Mouse (Mus musculus) forebrain, embryonic 10.5 days (tissue): ENCODE measurements around the gene Ap4e1. TPM values are rescaled to one million over a fixed set of nuclear protein-coding genes. Genes with fewer than 3 reads are reported as not detected.
"Not testable (repeated sequence)": the region's sequence is repeated elsewhere in the genome, so short reads cannot be mapped to it uniquely, and the experiment has no call there.

Source experiments
- DNase-seq: peaks from one replicate; pipeline ENCODE4 v3.0.0-alpha.2; 2017; ENCODE audit warnings: low spot score; ENCODE audit errors: extremely low spot score
- H3K27ac ChIP-seq: fragments of 300-500 bp; sonication (generic); 2 replicates; pipeline ENCODE4 v1.5.1; 2016; ENCODE audit warnings: mild to moderate bottlenecking
- H3K27me3 ChIP-seq: fragments of 300-500 bp; sonication (generic); 2 replicates; pipeline ENCODE4 v1.6.1; 2016; ENCODE audit warnings: mild to moderate bottlenecking; ENCODE audit not compliant: poor library complexity, severe bottlenecking
- H3K36me3 ChIP-seq: fragments of 300-500 bp; sonication (generic); replicated peaks from 2 replicates; pipeline ENCODE4 v1.6.1; 2016; ENCODE audit warnings: mild to moderate bottlenecking, moderate library complexity
- H3K4me1 ChIP-seq: fragments of 300-500 bp; sonication (generic); 2 replicates; pipeline ENCODE4 v1.6.1; 2016
- H3K4me3 ChIP-seq: fragments of 300-500 bp; sonication (generic); 2 replicates; pipeline ENCODE4 v1.5.1; 2016; ENCODE audit warnings: mild to moderate bottlenecking, moderate library complexity
- H3K9me3 ChIP-seq: fragments of 300-500 bp; sonication (generic); 2 replicates; pipeline ENCODE4 v1.6.1; 2016; ENCODE audit warnings: mild to moderate bottlenecking, moderate library complexity
- WGBS: fragments of 180-500 bp; shearing (Covaris S2); methylation state at CpG from one replicate; pipeline ENCODE4 v1.1.7; 2016; 5-methylcytosine and 5-hydroxymethylcytosine counted together
- microRNA-seq: library from miRNA; unstranded; fragments of <30 nt; microRNA quantifications from one replicate; pipeline ENCODE4, GENCODE M21; 2017
- polyA plus RNA-seq: library from polyadenylated mRNA; unstranded; fragments of >200 nt; fragmentation: Nextera tagmentation; extraction: Ambion mirVana; gene quantifications from 2 replicates; pipeline ENCODE4 v1.2.1, GENCODE M21; 2016

The Ap4e1 gene
- polyA plus RNA-seq, 1 experiment from 2014 or later = 12.8 TPM

DNA sequence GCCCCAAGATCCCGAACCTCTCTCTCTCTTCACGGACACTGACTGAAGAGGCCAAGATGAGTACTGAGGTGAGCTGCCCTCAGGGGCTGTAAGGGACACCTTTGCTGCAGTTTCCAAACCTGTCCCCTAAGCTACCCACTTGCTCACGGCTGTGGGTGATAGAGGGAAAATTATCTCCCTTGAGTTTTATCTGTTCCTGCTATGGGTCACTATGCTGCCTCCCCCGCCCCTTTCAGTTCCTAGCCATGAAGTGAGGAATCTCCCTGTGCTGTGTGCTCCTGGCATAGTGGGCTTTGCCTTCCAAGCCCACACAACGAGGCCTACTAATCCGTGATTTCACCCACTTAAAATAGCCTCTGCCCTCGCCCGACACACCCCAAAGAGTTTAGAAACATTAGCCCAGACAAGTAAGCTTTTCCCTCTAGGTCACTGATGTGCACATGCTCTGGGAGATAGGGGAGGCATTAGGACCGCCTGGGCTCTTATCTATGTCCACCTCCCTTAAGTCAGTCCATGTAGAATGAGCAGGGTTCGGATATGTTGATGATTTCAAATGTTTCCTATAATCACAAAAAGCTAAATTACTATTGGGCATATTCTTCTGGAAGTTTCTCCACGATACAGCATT, 72.2 kb downstream of the Ap4e1 start:
- Histone ChIP-seq H3K9me3 (no peaks in the 10 kb centered on the region), H3K36me3 (peaks cover 3% of the 10 kb centered on the region; the same call in 1 of the 2 replicates), H3K4me3 (no peak overlapping the region), H3K27me3 (no peaks in the 10 kb centered on the region), H3K27ac (no peak overlapping the region), H3K4me1 (no peaks in the 10 kb centered on the region)
- no peak for DNase-seq
- WGBS = 90% methylated on average over 11 of the region's 11 CpGs

- no peak overlapping the region for H3K27ac ChIP-seq
- no peak overlapping the region for H3K4me3 ChIP-seq
- H3K27me3 ChIP-seq = no peaks in the 10 kb centered on the region
- WGBS = 91% methylated on average over 5 of the region's 5 CpGs
- no peak for DNase-seq
- H3K9me3 ChIP-seq = no peaks in the 10 kb centered on the region
- no peaks in the 10 kb centered on the region for H3K4me1 ChIP-seq
- no peaks in the 10 kb centered on the region for H3K36me3 ChIP-seq
Measured at GRCm38 (mm10) chr2:127086235-127086634, 77.7 kb downstream of the Ap4e1 start.

- not testable (repeated sequence) for H3K27ac ChIP-seq, H3K27me3 ChIP-seq, H3K36me3 ChIP-seq, DNase-seq, H3K4me3 ChIP-seq, H3K4me1 ChIP-seq, H3K9me3 ChIP-seq
Measured at GRCm38 (mm10) chr2:127090151-127090550, 81.6 kb downstream of the Ap4e1 start.

GRCm38 (mm10) chr2:127092000-127092399, 83.5 kb downstream of the Ap4e1 start:
- DNase-seq = no peak
- H3K4me1 ChIP-seq = no peaks in the 10 kb centered on the region
- no peak overlapping the region for H3K4me3 ChIP-seq
- H3K36me3 ChIP-seq = no peaks in the 10 kb centered on the region
- H3K9me3 ChIP-seq = no peaks in the 10 kb centered on the region
- H3K27me3 ChIP-seq = no peaks in the 10 kb centered on the region
- 70% methylated on average over 8 of the region's 8 CpGs for whole genome bisulfite sequencing
- no peak overlapping the region for H3K27ac ChIP-seq

- no peaks in the 10 kb centered on the region for H3K4me1 ChIP-seq
- no peak for DNase-seq
- H3K27me3 ChIP-seq = no peaks in the 10 kb centered on the region
- no peak overlapping the region for H3K27ac ChIP-seq
- no peaks in the 10 kb centered on the region for H3K9me3 ChIP-seq
- no peak overlapping the region for H3K4me3 ChIP-seq
- H3K36me3 ChIP-seq = peaks cover 100% of the 10 kb centered on the region
- WGBS = 95% methylated on average over 4 of the region's 4 CpGs
Measured at GRCm38 (mm10) chr2:127108986-127109385, 100.5 kb downstream of the Ap4e1 start.

Small RNA genes within 50 kb of the gene (microRNA-seq; reads per million reads assigned to microRNA genes)
- not detected for gene Gm24081

Other genes with a start within 250 kb of the Ap4e1 start
- gene Usp50, start 225.2 kb upstream of the Ap4e1 start, polyA plus RNA-seq = 2.4 TPM in 2 replicates
- gene Trpm7, start 132.5 kb upstream of the Ap4e1 start, polyA plus RNA-seq = 48.7 and 49.2 TPM in 2 replicates
- gene Sppl2a, start 75.5 kb upstream of the Ap4e1 start, polyA plus RNA-seq = 33.8 and 34.9 TPM in 2 replicates
- 15.3 and 16.9 TPM in 2 replicates for gene Blvra, start 61.9 kb downstream of the Ap4e1 start, polyA plus RNA-seq
- 124 and 126 TPM in 2 replicates for gene Ncaph, start 125.2 kb downstream of the Ap4e1 start, polyA plus RNA-seq
- 17.6 and 18.3 TPM in 2 replicates for gene Itpripl1, start 134.7 kb downstream of the Ap4e1 start, polyA plus RNA-seq
- gene 1810024B03Rik, start 199.6 kb downstream of the Ap4e1 start, polyA plus RNA-seq = 2.5 and 3.2 TPM in 2 replicates
- gene Snrnp200, start 199.7 kb downstream of the Ap4e1 start, polyA plus RNA-seq = 112 and 115 TPM in 2 replicates
- gene Ciao1, start 239.1 kb downstream of the Ap4e1 start, polyA plus RNA-seq = 44.3 and 50.5 TPM in 2 replicates
- 22.5 and 24.4 TPM in 2 replicates for gene Tmem127, start 239.2 kb downstream of the Ap4e1 start, polyA plus RNA-seq